Mouse (Mus musculus) cerebellum, adult 2 months (tissue): ENCODE measurements at regions not wholly inside any gene's neighbourhood (a gene's known extent, or its start where the extent isn't known, plus 50 kb on each side); places are given as distances from the start of the nearest gene placed in this dataset.

Experiments
- CTCF ChIP-seq: fragments of 200-500 bp; IDR thresholded peaks from 2 replicates; pipeline ENCODE4 v1.5.1; 2011; ENCODE audit warnings: low read depth, mild to moderate bottlenecking, control low read depth, low read length, moderate library complexity, borderline replicate concordance; ENCODE audit not compliant: insufficient read depth
- POLR2A ChIP-seq: fragments of 200-500 bp; IDR thresholded peaks from 2 replicates; pipeline ENCODE4 v1.6.1; 2011; ENCODE audit warnings: low read length, control low read depth, borderline replicate concordance; ENCODE audit not compliant: insufficient read depth

GRCm38 (mm10) chr15:71195011-71195739, 2639.2 kb upstream of the Gm6569 start:
- TF ChIP-seq CTCF (peak; percentile 30; the same call in 1 of the 2 replicates), POLR2A (no peak)
